Mouse (Mus musculus) hindbrain, embryonic 12.5 days (tissue): ENCODE results near the gene Hist1h3c. TPM values are rescaled to one million over a fixed set of nuclear protein-coding genes. Genes with fewer than 3 reads are reported as not detected.

Source experiments
- ATAC-seq: fragments of 200-750 bp; cut with Nextera tagmentation; 2 replicates; pipeline ENCODE4 v1.8.0; 2017; ENCODE audit warnings: moderate TSS enrichment; ENCODE audit not compliant: low FRiP score
- H3K27ac ChIP-seq: fragments of 300-500 bp; sonication (generic); 2 replicates; pipeline ENCODE4 v1.5.1; 2016; ENCODE audit warnings: mild to moderate bottlenecking
- H3K27me3 ChIP-seq: fragments of 300-500 bp; sonication (generic); 2 replicates; pipeline ENCODE4 v1.6.1; 2016; ENCODE audit warnings: mild to moderate bottlenecking
- H3K36me3 ChIP-seq: fragments of 300-500 bp; sonication (generic); 2 replicates; pipeline ENCODE4 v1.6.1; 2016; ENCODE audit warnings: mild to moderate bottlenecking
- H3K4me1 ChIP-seq: fragments of 300-500 bp; sonication (generic); 2 replicates; pipeline ENCODE4 v1.6.1; 2016
- H3K4me2 ChIP-seq: fragments of 300-500 bp; sonication (generic); replicated peaks from 2 replicates; pipeline ENCODE4 v1.6.1; 2016; ENCODE audit warnings: mild to moderate bottlenecking
- H3K4me3 ChIP-seq: fragments of 300-500 bp; sonication (generic); 2 replicates; pipeline ENCODE4 v1.5.1; 2016; ENCODE audit warnings: mild to moderate bottlenecking
- H3K9ac ChIP-seq: fragments of 300-500 bp; sonication (generic); 2 replicates; pipeline ENCODE4 v1.6.1; 2016; ENCODE audit warnings: mild to moderate bottlenecking, moderate library complexity
- H3K9me3 ChIP-seq: fragments of 300-500 bp; sonication (generic); replicated peaks from 2 replicates; pipeline ENCODE4 v1.6.1; 2016; ENCODE audit warnings: mild to moderate bottlenecking
- WGBS: fragments of 180-500 bp; shearing (Covaris S2); methylation state at CpG from one replicate; pipeline ENCODE4 v1.1.7; 2016; 5-methylcytosine and 5-hydroxymethylcytosine counted together
- microRNA-seq: library from miRNA; unstranded; fragments of <30 nt; microRNA quantifications from one replicate; pipeline ENCODE4, GENCODE M21; 2017
- polyA plus RNA-seq: library from polyadenylated mRNA; unstranded; fragments of >200 nt; fragmentation: Nextera tagmentation; extraction: Ambion mirVana; gene quantifications from 2 replicates; pipeline ENCODE4 v1.2.1, GENCODE M21; 2016

Hist1h3c gene
- polyA plus RNA-seq, 1 experiment from 2014 or later, result 11.6 TPM

DNA sequence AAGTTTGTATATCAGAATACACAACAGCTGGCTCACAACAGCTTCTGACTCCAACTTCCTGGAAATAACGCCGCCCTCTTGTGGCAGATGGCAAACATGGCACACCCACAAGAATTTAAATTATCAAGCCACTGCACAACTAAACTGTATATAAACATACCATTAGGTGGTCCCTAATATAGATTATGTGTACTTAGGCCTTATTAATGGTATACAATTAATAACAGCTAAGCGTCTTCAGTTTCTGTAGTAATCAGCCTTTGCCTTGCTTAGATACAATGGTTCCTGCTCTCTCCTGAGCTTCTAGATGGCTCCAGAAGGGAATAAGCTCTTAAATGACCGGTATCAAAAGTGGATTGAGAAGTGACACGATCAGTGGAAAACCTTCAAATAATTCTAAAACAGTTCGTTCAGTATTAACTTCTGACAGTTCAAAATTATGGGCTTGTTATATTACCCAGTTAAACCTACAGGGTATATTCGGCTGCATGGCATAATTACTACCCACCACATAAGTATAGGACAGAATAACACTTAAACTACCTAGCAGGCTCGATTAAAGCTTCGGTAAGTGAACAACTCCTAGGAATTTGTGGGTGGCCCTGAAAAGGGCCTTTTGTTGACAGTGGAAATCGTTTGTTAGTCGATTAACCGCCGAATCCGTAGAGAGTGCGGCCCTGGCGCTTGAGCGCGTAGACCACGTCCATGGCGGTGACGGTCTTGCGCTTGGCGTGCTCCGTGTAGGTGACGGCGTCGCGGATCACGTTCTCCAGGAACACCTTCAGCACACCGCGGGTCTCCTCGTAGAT, 47.7 kb downstream of the Hist1h3c start:
- Histone ChIP-seq H3K9me3 (no peaks in the 10 kb centered on the region), H3K4me1 (peaks cover 4% of the 10 kb centered on the region; the same call in 1 of the 2 replicates), H3K4me2 (peak overlapping the region; percentile 67), H3K27me3 (no peaks in the 10 kb centered on the region), H3K36me3 (no peaks in the 10 kb centered on the region), H3K27ac (peak overlapping the region; percentile 86), H3K9ac (peak overlapping the region; percentile 52), H3K4me3 (peak overlapping the region; percentile 39)
- ATAC-seq, result peak; percentile 84
- WGBS, result under 1% methylated on average over 29 of the region's 32 CpGs

DNA sequence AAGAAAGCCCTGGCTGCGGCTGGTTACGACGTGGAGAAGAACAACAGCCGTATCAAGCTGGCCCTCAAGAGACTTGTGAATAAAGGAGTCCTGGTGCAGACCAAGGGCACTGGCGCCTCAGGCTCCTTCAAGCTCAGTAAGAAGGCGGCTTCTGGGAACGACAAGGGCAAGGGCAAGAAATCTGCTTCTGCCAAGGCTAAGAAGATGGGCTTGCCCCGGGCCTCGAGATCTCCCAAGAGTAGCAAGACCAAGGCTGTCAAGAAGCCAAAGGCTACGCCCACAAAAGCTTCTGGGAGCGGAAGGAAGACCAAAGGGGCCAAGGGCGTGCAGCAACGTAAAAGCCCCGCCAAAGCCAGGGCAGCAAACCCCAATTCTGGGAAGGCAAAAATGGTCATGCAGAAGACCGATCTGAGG, 49.3 kb downstream of the Hist1h3c start:
- WGBS, result 56% methylated on average over 15 of the region's 15 CpGs
- no peaks in the 10 kb centered on the region for H3K27me3 ChIP-seq
- H3K4me2 ChIP-seq, result 0 out of 2 replicates have a peak overlapping the region, but pooled peaks have one; percentile 19
- H3K27ac ChIP-seq, result no peak overlapping the region
- no peak overlapping the region for H3K4me3 ChIP-seq
- H3K4me1 ChIP-seq, result peaks cover 4% of the 10 kb centered on the region; the same call in 1 of the 2 replicates
- no peaks in the 10 kb centered on the region for H3K36me3 ChIP-seq
- no peak for ATAC-seq
- no peaks in the 10 kb centered on the region for H3K9me3 ChIP-seq
- H3K9ac ChIP-seq, result no peak overlapping the region

DNA sequence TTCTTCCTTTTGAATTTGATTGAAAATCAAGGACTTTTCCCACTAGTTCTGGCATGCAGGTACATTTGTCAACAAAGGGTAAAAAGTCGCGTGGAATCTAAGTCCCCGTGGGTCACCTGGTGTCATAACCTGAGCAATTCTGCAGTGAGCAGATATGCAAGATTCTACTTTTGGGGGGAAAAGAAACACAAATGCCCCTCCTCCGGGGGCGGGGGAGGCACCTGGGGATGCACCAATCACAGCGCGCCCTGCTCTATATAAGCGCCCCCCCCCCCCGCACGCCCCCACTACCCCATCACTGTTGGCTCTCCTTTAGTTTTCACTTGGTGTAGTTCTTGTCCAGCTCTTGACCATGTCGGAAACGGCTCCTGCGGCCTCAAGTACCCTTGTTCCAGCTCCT, 49.9 kb downstream of the Hist1h3c start, which contains the start of gene Hist1h1t:
TSS of gene Hist1h1t (plus strand) at position 301 of the 400 bp plus-strand sequence.
- Histone ChIP-seq H3K9ac (no peak within 1 kb of the TSS), H3K4me1 (peaks cover 4% of the 10 kb centered on the region; the same call in 1 of the 2 replicates), H3K4me2 (peak within 1 kb of the TSS; percentile 19; the same call in 1 of the 2 replicates), H3K4me3 (no peak within 1 kb of the TSS), H3K27me3 (no peaks in the 10 kb centered on the region), H3K27ac (no peak within 1 kb of the TSS), H3K9me3 (no peaks in the 10 kb centered on the region), H3K36me3 (no peaks in the 10 kb centered on the region)
- no peak for ATAC-seq
- WGBS, result 45% methylated on average over 13 of the region's 13 CpGs

Small RNA genes within 50 kb of the gene (microRNA-seq; reads per million reads assigned to microRNA genes)
- gene Gm44314 (not detected), gene Gm44484 (not detected)

Other genes starting within 250 kb of the Hist1h3c start
- gene Hist1h4h, start 214.6 kb downstream of the Hist1h3c start, polyA plus RNA-seq, result 5.7 and 6.9 TPM in 2 replicates
- 5.2 TPM in 1 of 2 replicates, not detected in the other for gene Hist1h2af, start 211.7 kb downstream of the Hist1h3c start, polyA plus RNA-seq
- gene Hist1h3g, start 210.2 kb downstream of the Hist1h3c start, polyA plus RNA-seq, result 2.2 and 4.4 TPM in 2 replicates
- gene Hist1h2bh, start 202.2 kb downstream of the Hist1h3c start, polyA plus RNA-seq, result 0.37 and 0.57 TPM in 2 replicates
- 0.66 and 1.4 TPM in 2 replicates for gene Hist1h3f, start 201.6 kb downstream of the Hist1h3c start, polyA plus RNA-seq
- 1.4 TPM in 1 of 2 replicates, not detected in the other for gene Hist1h4f, start 194.0 kb downstream of the Hist1h3c start, polyA plus RNA-seq
- 0.23 and 0.39 TPM in 2 replicates for gene Hist1h1d, start 192.3 kb downstream of the Hist1h3c start, polyA plus RNA-seq
- gene Hist1h3e, start 183.2 kb downstream of the Hist1h3c start, polyA plus RNA-seq, result 4.4 and 5.6 TPM in 2 replicates
- 67.4 and 81.6 TPM in 2 replicates for gene Hist1h2ae, start 174.4 kb downstream of the Hist1h3c start, polyA plus RNA-seq
- gene Hist1h2bg, start 174.2 kb downstream of the Hist1h3c start, polyA plus RNA-seq, result 4.8 and 7.1 TPM in 2 replicates
- gene Hist1h2bf, start 171.4 kb downstream of the Hist1h3c start, polyA plus RNA-seq, result 4.4 and 7.2 TPM in 2 replicates
- gene Hist1h2ad, start 171.2 kb downstream of the Hist1h3c start, polyA plus RNA-seq, result 0.46 and 2.5 TPM in 2 replicates
- 2.2 and 4.8 TPM in 2 replicates for gene Hist1h3d, start 169.8 kb downstream of the Hist1h3c start, polyA plus RNA-seq
- gene Hist1h4d, start 164.0 kb downstream of the Hist1h3c start, polyA plus RNA-seq, result 66.9 and 82.3 TPM in 2 replicates
- 1.9 and 2.2 TPM in 2 replicates for gene Hist1h2be, start 124.5 kb downstream of the Hist1h3c start, polyA plus RNA-seq
- gene Hist1h1e, start 123.0 kb downstream of the Hist1h3c start, polyA plus RNA-seq, result 17.0 and 18.8 TPM in 2 replicates
- gene Hist1h2ac, start 61.7 kb downstream of the Hist1h3c start, polyA plus RNA-seq, result 0.72 and 0.93 TPM in 2 replicates
- gene Hist1h2bc, start 61.4 kb downstream of the Hist1h3c start, polyA plus RNA-seq, result 25.1 and 26.1 TPM in 2 replicates
- not detected in 2 replicates for gene Hist1h1t, start 49.8 kb downstream of the Hist1h3c start, polyA plus RNA-seq
- gene Hist1h4c, start 47.1 kb downstream of the Hist1h3c start, polyA plus RNA-seq, result 3.6 and 4.2 TPM in 2 replicates
- 4.9 and 5.2 TPM in 2 replicates for gene Hfe, start 34.7 kb downstream of the Hist1h3c start, polyA plus RNA-seq
- gene Hist1h1c, start 6.8 kb downstream of the Hist1h3c start, polyA plus RNA-seq, result 15.0 and 15.4 TPM in 2 replicates
- 2.2 and 2.9 TPM in 2 replicates for gene Hist1h2bb, start 1.1 kb upstream of the Hist1h3c start, polyA plus RNA-seq
- gene Hist1h2ab, start 5.5 kb upstream of the Hist1h3c start, polyA plus RNA-seq, result 22.4 and 45.2 TPM in 2 replicates
- 4.5 and 11.1 TPM in 2 replicates for gene Hist1h3b, start 6.7 kb upstream of the Hist1h3c start, polyA plus RNA-seq
- 5.0 and 5.5 TPM in 2 replicates for gene Hist1h4b, start 11.4 kb upstream of the Hist1h3c start, polyA plus RNA-seq
- gene Hist1h4a, start 15.6 kb upstream of the Hist1h3c start, polyA plus RNA-seq, result 0.72 TPM in 1 of 2 replicates, not detected in the other
- gene Hist1h3a, start 16.8 kb upstream of the Hist1h3c start, polyA plus RNA-seq, result 3.3 and 6.1 TPM in 2 replicates
- 2.4 and 2.7 TPM in 2 replicates for gene Hist1h1a, start 18.1 kb upstream of the Hist1h3c start, polyA plus RNA-seq
- gene Trim38, start 24.3 kb upstream of the Hist1h3c start, polyA plus RNA-seq, result not detected in 2 replicates
- not detected in 2 replicates for gene Slc17a2, start 61.4 kb upstream of the Hist1h3c start, polyA plus RNA-seq
- not detected in 2 replicates for gene Slc17a3, start 93.8 kb upstream of the Hist1h3c start, polyA plus RNA-seq
- not detected in 2 replicates for gene Slc17a1, start 122.1 kb upstream of the Hist1h3c start, polyA plus RNA-seq
- 0.09 TPM in 1 of 2 replicates, not detected in the other for gene Slc17a4, start 169.4 kb upstream of the Hist1h3c start, polyA plus RNA-seq
- not detected in 2 replicates for gene Hist1h2ba, start 188.6 kb upstream of the Hist1h3c start, polyA plus RNA-seq
- gene Hist1h2aa, start 188.9 kb upstream of the Hist1h3c start, polyA plus RNA-seq, result not detected in 2 replicates
- 0.14 TPM in 1 of 2 replicates, not detected in the other for gene Scgn, start 245.6 kb upstream of the Hist1h3c start, polyA plus RNA-seq